Mouse (Mus musculus): ENCODE data around the gene Fam163b. TPM values are rescaled to one million over a fixed set of nuclear protein-coding genes. Genes with fewer than 3 reads are reported as not detected.

Gene Fam163b
- polyA plus RNA-seq, 1 experiment from 2014 or later, result 0.24 TPM

- Histone ChIP-seq H3K27ac (ENCODE audit: low read depth) (no peak overlapping the region), H3K9me3 (ENCODE audit: control insufficient read depth, low read length) (no peaks in the 10 kb centered on the region), H3K4me2 (ENCODE audit: low read length) (no peak overlapping the region), H3K9ac (ENCODE audit: low read length) (no peak overlapping the region), H3K27me3 (replicated peaks; ENCODE audit: control insufficient read depth, insufficient read depth, low read length) (no peaks in the 10 kb centered on the region), H3K4me3 (ENCODE audit: low read depth, low read length) (no peak overlapping the region), H3K4me1 (replicated peaks; ENCODE audit: control insufficient read depth, insufficient read depth, low read length) (peaks cover 10% of the 10 kb centered on the region), H3K36me3 (ENCODE audit: control insufficient read depth, insufficient read depth, low read length) (no peaks in the 10 kb centered on the region)
- ATAC-seq (replicated peaks; ENCODE audit: low FRiP score, low TSS enrichment, low read depth), result no peak
- DNase-seq (ENCODE audit: low spot score), result no peak
- WGBS, result 59% methylated on average over 3 of the region's 3 CpGs
Observed at GRCm38 (mm10) chr2:27069646-27070045, 72.6 kb downstream of the Fam163b start.

- no peak for ATAC-seq (replicated peaks; ENCODE audit: low FRiP score, low TSS enrichment, low read depth)
- no peak overlapping the region for H3K9ac ChIP-seq (ENCODE audit: low read length)
- H3K4me3 ChIP-seq (ENCODE audit: low read depth, low read length), result no peak overlapping the region
- DNase-seq (ENCODE audit: low spot score), result no peak
- H3K9me3 ChIP-seq (ENCODE audit: control insufficient read depth, low read length), result no peaks in the 10 kb centered on the region
- H3K36me3 ChIP-seq (ENCODE audit: control insufficient read depth, insufficient read depth, low read length), result no peaks in the 10 kb centered on the region
- no peak overlapping the region for H3K27ac ChIP-seq (ENCODE audit: low read depth)
- H3K27me3 ChIP-seq (replicated peaks; ENCODE audit: control insufficient read depth, insufficient read depth, low read length), result no peaks in the 10 kb centered on the region
- no peak overlapping the region for H3K4me2 ChIP-seq (ENCODE audit: low read length)
- 29% methylated on average over 2 of the region's 2 CpGs for WGBS
- H3K4me1 ChIP-seq (replicated peaks; ENCODE audit: control insufficient read depth, insufficient read depth, low read length), result peaks cover 10% of the 10 kb centered on the region
Observed at GRCm38 (mm10) chr2:27067996-27068395, 74.3 kb downstream of the Fam163b start.

GRCm38 (mm10) chr2:27067124-27067523 is 75.2 kb downstream of the Fam163b start:
- peaks cover 10% of the 10 kb centered on the region for H3K4me1 ChIP-seq (replicated peaks; ENCODE audit: control insufficient read depth, insufficient read depth, low read length)
- 85% methylated on average over 2 of the region's 2 CpGs for WGBS
- H3K4me3 ChIP-seq (ENCODE audit: low read depth, low read length), result no peak overlapping the region
- no peak overlapping the region for H3K27ac ChIP-seq (ENCODE audit: low read depth)
- H3K9ac ChIP-seq (ENCODE audit: low read length), result no peak overlapping the region
- no peaks in the 10 kb centered on the region for H3K9me3 ChIP-seq (ENCODE audit: control insufficient read depth, low read length)
- no peak overlapping the region for H3K4me2 ChIP-seq (ENCODE audit: low read length)
- no peak for DNase-seq (ENCODE audit: low spot score)
- ATAC-seq (replicated peaks; ENCODE audit: low FRiP score, low TSS enrichment, low read depth), result no peak
- no peaks in the 10 kb centered on the region for H3K27me3 ChIP-seq (replicated peaks; ENCODE audit: control insufficient read depth, insufficient read depth, low read length)
- H3K36me3 ChIP-seq (ENCODE audit: control insufficient read depth, insufficient read depth, low read length), result no peaks in the 10 kb centered on the region

Other genes with a start within 250 kb of the Fam163b start
- 13.6 and 15.0 TPM in 2 replicates for gene Surf6, start 239.6 kb downstream of the Fam163b start, polyA plus RNA-seq (2014; fragmentation: Nextera tagmentation; extraction: Ambion mirVana)
- gene Med22, start 231.8 kb downstream of the Fam163b start, polyA plus RNA-seq (2014; fragmentation: Nextera tagmentation; extraction: Ambion mirVana), result 28.4 and 31.7 TPM in 2 replicates
- gene Rpl7a, start 231.7 kb downstream of the Fam163b start, polyA plus RNA-seq (2014; fragmentation: Nextera tagmentation; extraction: Ambion mirVana), result 782 and 796 TPM in 2 replicates
- 38.5 and 41.6 TPM in 2 replicates for gene Surf2, start 226.1 kb downstream of the Fam163b start, polyA plus RNA-seq (2014; fragmentation: Nextera tagmentation; extraction: Ambion mirVana)
- 53.3 and 57.0 TPM in 2 replicates for gene Surf1, start 226.0 kb downstream of the Fam163b start, polyA plus RNA-seq (2014; fragmentation: Nextera tagmentation; extraction: Ambion mirVana)
- 181 and 195 TPM in 2 replicates for gene Surf4, start 208.6 kb downstream of the Fam163b start, polyA plus RNA-seq (2014; fragmentation: Nextera tagmentation; extraction: Ambion mirVana)
- gene Stkld1, start 208.4 kb downstream of the Fam163b start, polyA plus RNA-seq (2014; fragmentation: Nextera tagmentation; extraction: Ambion mirVana), result not detected in 2 replicates
- 48.2 and 52.7 TPM in 2 replicates for gene Rexo4, start 178.1 kb downstream of the Fam163b start, polyA plus RNA-seq (2014; fragmentation: Nextera tagmentation; extraction: Ambion mirVana)
- 0.15 and 0.16 TPM in 2 replicates for gene Adamts13, start 169.1 kb downstream of the Fam163b start, polyA plus RNA-seq (2014; fragmentation: Nextera tagmentation; extraction: Ambion mirVana)
- 55.0 and 56.8 TPM in 2 replicates for gene Cacfd1, start 132.6 kb downstream of the Fam163b start, polyA plus RNA-seq (2014; fragmentation: Nextera tagmentation; extraction: Ambion mirVana)
- gene Slc2a6, start 114.5 kb downstream of the Fam163b start, polyA plus RNA-seq (2014; fragmentation: Nextera tagmentation; extraction: Ambion mirVana), result 0.76 and 0.94 TPM in 2 replicates
- gene Mymk, start 70.3 kb downstream of the Fam163b start, polyA plus RNA-seq (2014; fragmentation: Nextera tagmentation; extraction: Ambion mirVana), result not detected in 2 replicates
- gene Adamtsl2, start 63.1 kb downstream of the Fam163b start, polyA plus RNA-seq (2014; fragmentation: Nextera tagmentation; extraction: Ambion mirVana), result 2.0 TPM in 2 replicates
- 1.1 and 2.1 TPM in 2 replicates for gene Dbh, start 22.7 kb upstream of the Fam163b start, polyA plus RNA-seq (2014; fragmentation: Nextera tagmentation; extraction: Ambion mirVana)
- 10.8 and 13.1 TPM in 2 replicates for gene Sardh, start 105.8 kb upstream of the Fam163b start, polyA plus RNA-seq (2014; fragmentation: Nextera tagmentation; extraction: Ambion mirVana)

Measured in intestine, embryonic 14.5 days (tissue).